ENCODE assay signal across 11 mouse cellular contexts in genomic region chr1:167888120-167888519, GRCm38 (mm10).
DNase-seq lines count a peak whose midpoint lies in the region; ATAC-seq lines count a peak whose summit lies in the region.
"Had no signal": no experiment of that assay in that cellular context is flagged by ENCODE, and none has a peak within 500 bp of the region (broad histone marks: within the 10 kb centered on the region; RNA-seq: fewer than 3 reads in every experiment).

No protein-coding gene starts in this region.

- intact Hi-C loops in heart, postnatal 10 days (cut with DNase I), result no loop called here

- peak overlapping the region; percentile 59; the same call in 1 of the 2 replicates for H3K4me2 ChIP-seq in heart, embryonic 11.5 days
- H3K4me2 ChIP-seq in neural tube, embryonic 12.5 days (replicated peaks), result peak overlapping the region; percentile 37
- peak overlapping the region; percentile 46; the same call in 1 of the 2 replicates for H3K4me2 ChIP-seq in limb, embryonic 12.5 days
- H3K4me2 ChIP-seq in stomach, embryonic 16.5 days (ENCODE audit: low read depth, low read length), result peak overlapping the region; percentile 46; the same call in 1 of the 2 replicates
- no peak overlapping the region for H3K4me2 ChIP-seq in kidney, embryonic 14.5 days (replicated peaks; ENCODE audit: low read depth, low read length)

- no peaks in the 10 kb centered on the region for H3K4me1 ChIP-seq in heart, embryonic 11.5 days (ENCODE audit: control insufficient read depth, insufficient read depth, low read length)
- 0 out of 2 replicates have a peak, but pooled peaks cover 2% of the 10 kb centered on the region for H3K4me1 ChIP-seq in neural tube, embryonic 12.5 days
- 0 out of 2 replicates have a peak, but pooled peaks cover 6% of the 10 kb centered on the region for H3K4me1 ChIP-seq in limb, embryonic 12.5 days (replicated peaks)
- H3K4me1 ChIP-seq in stomach, embryonic 16.5 days (ENCODE audit: control insufficient read depth, insufficient read depth, low read length), result no peaks in the 10 kb centered on the region
- H3K4me1 ChIP-seq in kidney, embryonic 14.5 days (ENCODE audit: control insufficient read depth, insufficient read depth, low read length), result no peaks in the 10 kb centered on the region

- H3K4me3 ChIP-seq in heart, embryonic 11.5 days (ENCODE audit: low read depth, low read length), result no peak overlapping the region
- H3K4me3 ChIP-seq in neural tube, embryonic 12.5 days, result no peak overlapping the region
- peak overlapping the region; percentile 29; the same call in 1 of the 2 replicates for H3K4me3 ChIP-seq in limb, embryonic 12.5 days (replicated peaks)
- peak overlapping the region; percentile 29 for H3K4me3 ChIP-seq in stomach, embryonic 16.5 days (replicated peaks; ENCODE audit: low read length)
- no peak overlapping the region for H3K4me3 ChIP-seq in kidney, embryonic 14.5 days (ENCODE audit: low read length)

- H3K27me3 ChIP-seq in heart, embryonic 11.5 days (ENCODE audit: control insufficient read depth, insufficient read depth, low read length), result peaks cover 8% of the 10 kb centered on the region
- H3K27me3 ChIP-seq in neural tube, embryonic 12.5 days (replicated peaks), result no peaks in the 10 kb centered on the region
- H3K27me3 ChIP-seq in limb, embryonic 12.5 days, result peaks cover 26% of the 10 kb centered on the region
- H3K27me3 ChIP-seq in stomach, embryonic 16.5 days (ENCODE audit: control insufficient read depth, insufficient read depth, low read length), result 0 out of 2 replicates have a peak, but pooled peaks cover 3% of the 10 kb centered on the region
- peaks cover 3% of the 10 kb centered on the region; the same call in 1 of the 2 replicates for H3K27me3 ChIP-seq in kidney, embryonic 14.5 days (ENCODE audit: control insufficient read depth, insufficient read depth, low read length)

- no peak overlapping the region for H3K9ac ChIP-seq in heart, embryonic 11.5 days (ENCODE audit: low read depth, low read length)
- H3K9ac ChIP-seq in neural tube, embryonic 12.5 days, result no peak overlapping the region
- no peak overlapping the region for H3K9ac ChIP-seq in limb, embryonic 12.5 days (replicated peaks)
- H3K9ac ChIP-seq in stomach, embryonic 16.5 days (ENCODE audit: low read length), result 0 out of 2 replicates have a peak overlapping the region, but pooled peaks have one; percentile 61
- no peak overlapping the region for H3K9ac ChIP-seq in kidney, embryonic 14.5 days (ENCODE audit: low read depth, low read length)

- ATAC-seq in heart, embryonic 11.5 days (replicated peaks; ENCODE audit: insufficient number of reproducible peaks, low FRiP score, low TSS enrichment), result no peak
- ATAC-seq in neural tube, embryonic 12.5 days (ENCODE audit: low FRiP score, low read depth), result no peak
- ATAC-seq in limb, embryonic 12.5 days (ENCODE audit: insufficient number of reproducible peaks, insufficient read depth, low FRiP score, low TSS enrichment, low read depth), result no peak
- ATAC-seq in stomach, embryonic 16.5 days (ENCODE audit: insufficient read depth, low FRiP score), result no peak
- ATAC-seq in kidney, embryonic 14.5 days (ENCODE audit: low FRiP score, low TSS enrichment), result no peak

- WGBS in heart, embryonic 11.5 days (ENCODE audit: insufficient replicate concordance), result 59% methylated on average over 5 of the region's 5 CpGs
- 75% methylated on average over 5 of the region's 5 CpGs for WGBS in neural tube, embryonic 12.5 days
- WGBS in limb, embryonic 12.5 days, result 78% methylated on average over 5 of the region's 5 CpGs
- 64% methylated on average over 5 of the region's 5 CpGs for WGBS in stomach, embryonic 16.5 days
- WGBS in kidney, embryonic 14.5 days, result 73% methylated on average over 5 of the region's 5 CpGs

- H3K27ac ChIP-seq in heart, embryonic 11.5 days (ENCODE audit: low read depth, low read length), result no peak overlapping the region
- H3K27ac ChIP-seq in neural tube, embryonic 12.5 days, result no peak overlapping the region
- no peak overlapping the region for H3K27ac ChIP-seq in limb, embryonic 12.5 days
- no peak overlapping the region for H3K27ac ChIP-seq in stomach, embryonic 16.5 days (ENCODE audit: low read length)
- H3K27ac ChIP-seq in kidney, embryonic 14.5 days (ENCODE audit: low read depth, low read length), result no peak overlapping the region

- H3K36me3 ChIP-seq in heart, embryonic 11.5 days (ENCODE audit: control insufficient read depth, insufficient read depth, low read length), result no peaks in the 10 kb centered on the region
- no peaks in the 10 kb centered on the region for H3K36me3 ChIP-seq in neural tube, embryonic 12.5 days
- H3K36me3 ChIP-seq in limb, embryonic 12.5 days, result no peaks in the 10 kb centered on the region
- H3K36me3 ChIP-seq in stomach, embryonic 16.5 days (ENCODE audit: control insufficient read depth, insufficient read depth, low read length), result no peaks in the 10 kb centered on the region
- no peaks in the 10 kb centered on the region for H3K36me3 ChIP-seq in kidney, embryonic 14.5 days (ENCODE audit: control insufficient read depth, insufficient read depth, low read length)

- H3K9me3 ChIP-seq in heart, embryonic 11.5 days (replicated peaks; ENCODE audit: control insufficient read depth, low read length), result no peaks in the 10 kb centered on the region
- no peaks in the 10 kb centered on the region for H3K9me3 ChIP-seq in neural tube, embryonic 12.5 days
- H3K9me3 ChIP-seq in limb, embryonic 12.5 days, result no peaks in the 10 kb centered on the region
- no peaks in the 10 kb centered on the region for H3K9me3 ChIP-seq in stomach, embryonic 16.5 days (replicated peaks; ENCODE audit: control insufficient read depth, low read length)
- H3K9me3 ChIP-seq in kidney, embryonic 14.5 days (ENCODE audit: control insufficient read depth, low read length), result no peaks in the 10 kb centered on the region

- DNase-seq in heart, postnatal 10 days, result no peak
- no peak for DNase-seq in neural tube, embryonic 10.5 days (ENCODE audit: extremely low spot score, low spot score)
- DNase-seq in layer of hippocampus, adult 9-10 months (ENCODE audit: low spot score), result no peak
- DNase-seq: adrenal gland, postnatal 25 days; cerebellum, adult 9-11 months; liver had no signal

Comparison
In these comparisons a context has a peak if more than half of its experiments do, and no peak if none do; other contexts are left out.
1. H3K4me3 ChIP-seq: peak in limb, embryonic 12.5 days (single experiment) and stomach, embryonic 16.5 days (single experiment); none in heart, embryonic 11.5 days (single experiment), neural tube, embryonic 12.5 days (single experiment) and kidney, embryonic 14.5 days (single experiment).